Mouse (Mus musculus): ENCODE measurements around the gene Mcoln3. TPM values are rescaled to one million over a fixed set of nuclear protein-coding genes. Genes with fewer than 3 reads are reported as not detected.

Mcoln3 gene
- polyA plus RNA-seq, 1 experiment from 2014 or later = 137 TPM

DNA sequence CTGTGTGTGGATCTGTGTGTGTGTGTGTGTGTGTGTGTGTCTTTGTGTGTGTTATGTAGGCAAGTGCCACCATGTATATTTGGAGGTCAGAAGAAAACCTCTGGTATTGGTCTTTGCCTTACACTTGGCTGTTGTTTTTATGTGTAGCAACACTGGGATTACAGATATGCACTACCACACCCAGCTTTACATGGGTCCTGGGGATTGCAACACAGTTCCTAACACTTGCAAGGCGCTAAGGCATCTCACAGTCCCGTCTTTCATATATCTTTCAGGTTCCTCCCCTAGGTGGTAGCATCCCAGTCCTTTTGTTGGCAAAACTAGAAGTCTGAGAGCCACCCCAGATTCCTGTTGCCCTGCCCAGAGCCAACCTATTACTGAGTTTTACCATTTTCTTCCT, 8.3 kb upstream of the Mcoln3 start:
- H3K27ac ChIP-seq (ENCODE audit: low read depth, low read length) = no peak overlapping the region
- no peak for TF ChIP-seq CTCF (IDR thresholded peaks at IDR 0.05; ENCODE audit: low read depth)
- H3K9me3 ChIP-seq (ENCODE audit: control insufficient read depth) = 0 out of 2 replicates have a peak, but pooled peaks cover 5% of the 10 kb centered on the region

DNA sequence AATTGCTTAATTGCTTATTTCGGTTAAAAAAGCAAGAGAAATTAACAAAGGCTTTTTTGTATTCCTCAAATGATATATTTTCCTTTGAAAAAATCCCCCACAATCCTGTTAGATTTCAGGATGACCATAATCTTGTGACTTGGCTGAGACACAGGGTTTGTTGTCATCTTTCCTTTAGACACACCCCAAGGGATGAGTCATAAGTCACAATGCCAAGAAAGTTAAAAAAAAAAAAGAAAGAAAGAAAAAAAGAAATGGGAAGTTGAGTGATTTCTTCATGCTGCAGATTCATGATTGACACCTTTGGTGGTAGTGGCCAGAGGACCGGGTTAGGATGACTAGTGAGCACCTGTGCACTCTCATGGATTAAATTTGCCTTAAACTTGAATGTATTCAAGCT, 6.9 kb upstream of the Mcoln3 start:
- H3K4me2 ChIP-seq (replicated peaks; ENCODE audit: low read depth) = no peak overlapping the region
- TF ChIP-seq CTCF (IDR thresholded peaks at IDR 0.05; ENCODE audit: low read depth) = no peak
- WGBS = 74% methylated on average over 2 of the region's 2 CpGs
- H3K27me3 ChIP-seq (replicated peaks; ENCODE audit: control insufficient read depth, insufficient read depth, low read length) = 0 out of 2 replicates have a peak, but pooled peaks cover 7% of the 10 kb centered on the region
- H3K9me3 ChIP-seq (ENCODE audit: control insufficient read depth) = no peaks in the 10 kb centered on the region
- H3K4me3 ChIP-seq (ENCODE audit: low read depth, low read length) = no peak overlapping the region
- ATAC-seq = no peak
- no peak overlapping the region for H3K9ac ChIP-seq (ENCODE audit: low read depth, low read length)
- H3K36me3 ChIP-seq (ENCODE audit: control insufficient read depth, insufficient read depth) = no peaks in the 10 kb centered on the region
- H3K27ac ChIP-seq (ENCODE audit: low read depth, low read length) = no peak overlapping the region
- H3K4me1 ChIP-seq (replicated peaks; ENCODE audit: control insufficient read depth, insufficient read depth, low read length) = 0 out of 2 replicates have a peak, but pooled peaks cover 2% of the 10 kb centered on the region

More for the DNA sequence above, 8.3 kb upstream of the Mcoln3 start:
- Histone ChIP-seq H3K9ac (ENCODE audit: low read depth, low read length) (no peak overlapping the region), H3K4me1 (replicated peaks; ENCODE audit: control insufficient read depth, insufficient read depth, low read length) (0 out of 2 replicates have a peak, but pooled peaks cover 2% of the 10 kb centered on the region), H3K36me3 (ENCODE audit: control insufficient read depth, insufficient read depth) (no peaks in the 10 kb centered on the region), H3K27me3 (replicated peaks; ENCODE audit: control insufficient read depth, insufficient read depth, low read length) (0 out of 2 replicates have a peak, but pooled peaks cover 7% of the 10 kb centered on the region), H3K4me2 (replicated peaks; ENCODE audit: low read depth) (no peak overlapping the region), H3K4me3 (ENCODE audit: low read depth, low read length) (no peak overlapping the region)
- ATAC-seq = no peak
- 58% methylated on average over 2 of the region's 2 CpGs for WGBS

DNA sequence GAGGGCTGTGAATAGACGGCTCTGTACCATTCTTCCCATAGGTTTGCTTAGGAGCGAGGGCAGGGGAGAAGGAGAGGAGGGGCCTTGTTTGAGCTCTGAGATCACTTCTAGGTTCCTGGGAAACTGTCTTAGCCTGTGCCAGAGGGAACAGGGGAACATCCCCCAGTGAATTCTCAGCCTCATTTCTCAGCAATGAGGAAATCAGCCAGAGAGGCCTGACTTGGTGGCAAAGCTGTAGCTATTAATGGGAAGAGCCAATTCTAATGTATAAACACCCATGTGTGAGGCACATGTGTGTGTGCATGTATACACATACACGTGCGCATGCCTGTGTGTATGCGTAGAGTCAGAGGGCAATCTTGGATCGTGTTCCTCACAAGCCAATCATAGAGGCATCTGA, 6.3 kb upstream of the Mcoln3 start:
- TF ChIP-seq CTCF (IDR thresholded peaks at IDR 0.05; ENCODE audit: low read depth) = no peak
- 0 out of 2 replicates have a peak, but pooled peaks cover 2% of the 10 kb centered on the region for H3K4me1 ChIP-seq (replicated peaks; ENCODE audit: control insufficient read depth, insufficient read depth, low read length)
- no peak overlapping the region for H3K27ac ChIP-seq (ENCODE audit: low read depth, low read length)
- H3K9ac ChIP-seq (ENCODE audit: low read depth, low read length) = no peak overlapping the region
- H3K9me3 ChIP-seq (ENCODE audit: control insufficient read depth) = no peaks in the 10 kb centered on the region
- WGBS = 71% methylated on average over 6 of the region's 6 CpGs
- no peaks in the 10 kb centered on the region for H3K36me3 ChIP-seq (ENCODE audit: control insufficient read depth, insufficient read depth)
- no peak for ATAC-seq
- no peak overlapping the region for H3K4me2 ChIP-seq (replicated peaks; ENCODE audit: low read depth)
- H3K4me3 ChIP-seq (ENCODE audit: low read depth, low read length) = no peak overlapping the region
- 0 out of 2 replicates have a peak, but pooled peaks cover 7% of the 10 kb centered on the region for H3K27me3 ChIP-seq (replicated peaks; ENCODE audit: control insufficient read depth, insufficient read depth, low read length)

DNA sequence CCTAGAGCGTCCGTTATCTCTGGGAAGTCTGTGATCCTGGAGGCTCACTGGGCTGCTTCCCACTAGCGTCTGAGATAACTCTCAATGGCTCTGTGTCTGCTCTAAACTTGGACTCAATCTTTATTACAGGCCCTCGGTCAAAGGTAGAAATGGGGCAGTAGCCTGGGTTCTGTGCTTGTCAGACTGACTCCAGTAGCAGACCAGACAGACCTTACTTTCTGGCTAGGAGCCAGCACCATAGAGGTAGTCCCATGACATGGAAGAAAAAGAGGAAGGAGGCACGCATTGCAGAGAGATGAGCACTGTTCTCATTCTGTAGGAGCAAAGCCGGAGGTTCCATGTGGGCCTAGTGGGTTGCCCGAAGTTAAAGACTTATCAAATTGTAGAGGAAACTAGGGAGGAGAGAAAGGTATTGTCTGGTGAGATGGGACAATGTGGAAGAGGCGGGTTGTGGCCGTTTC, 777 bp downstream of the Mcoln3 start:
- no peaks in the 10 kb centered on the region for H3K9me3 ChIP-seq (ENCODE audit: control insufficient read depth)
- no peak for TF ChIP-seq CTCF (IDR thresholded peaks at IDR 0.05; ENCODE audit: low read depth)
- 35% methylated on average over 9 of the region's 9 CpGs for WGBS
- H3K9ac ChIP-seq (ENCODE audit: low read depth, low read length) = peak overlapping the region; percentile 60
- H3K27ac ChIP-seq (ENCODE audit: low read depth, low read length) = peak overlapping the region; percentile 86
- peak overlapping the region; percentile 69 for H3K4me2 ChIP-seq (replicated peaks; ENCODE audit: low read depth)
- H3K36me3 ChIP-seq (ENCODE audit: control insufficient read depth, insufficient read depth) = no peaks in the 10 kb centered on the region
- 0 out of 2 replicates have a peak, but pooled peaks cover 2% of the 10 kb centered on the region for H3K4me1 ChIP-seq (replicated peaks; ENCODE audit: control insufficient read depth, insufficient read depth, low read length)
- H3K4me3 ChIP-seq (ENCODE audit: low read depth, low read length) = peak overlapping the region; percentile 44
- no peaks in the 10 kb centered on the region; the same call in 1 of the 2 replicates for H3K27me3 ChIP-seq (replicated peaks; ENCODE audit: control insufficient read depth, insufficient read depth, low read length)
- ATAC-seq = peak; percentile 82

DNA sequence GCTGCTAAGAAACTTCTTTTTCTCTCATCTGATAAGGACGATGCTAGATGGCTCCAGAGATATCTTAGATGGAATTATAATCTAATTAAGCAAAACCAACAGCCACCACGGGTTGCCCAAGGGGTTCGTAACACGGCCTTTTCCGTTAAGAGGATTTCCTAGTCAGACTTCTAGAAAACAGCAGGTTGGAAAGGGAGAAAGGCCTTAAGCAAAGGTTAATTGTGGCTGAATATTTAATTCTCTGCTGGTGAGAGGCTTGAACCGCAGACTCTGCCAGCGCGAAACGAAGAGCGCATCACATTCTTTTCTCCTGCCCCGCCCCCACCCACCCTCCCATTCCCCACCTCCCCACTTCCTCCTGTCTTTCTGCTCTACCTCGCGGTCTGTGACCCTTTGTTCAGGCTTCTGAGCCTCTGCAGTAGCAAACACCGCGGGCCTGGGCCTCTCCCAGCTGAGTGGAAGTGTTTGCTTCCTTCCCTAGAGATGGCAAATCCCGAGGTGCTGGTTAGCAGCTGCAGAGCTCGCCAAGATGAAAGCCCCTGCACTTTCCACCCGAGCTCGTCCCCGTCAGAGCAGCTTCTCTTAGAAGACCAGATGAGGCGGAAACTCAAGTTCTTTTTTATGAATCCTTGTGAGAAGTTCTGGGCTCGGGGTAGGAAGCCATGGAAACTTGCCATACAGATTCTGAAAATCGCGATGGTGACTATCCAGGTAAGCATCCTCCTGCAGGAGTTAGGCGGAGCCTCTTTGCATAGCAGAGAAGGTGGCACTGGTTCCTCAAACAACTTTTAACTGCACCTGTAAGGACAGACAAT, 4.3 kb downstream of the Mcoln3 start:
- Histone ChIP-seq H3K9ac (ENCODE audit: low read depth, low read length) (no peak overlapping the region; the same call in 1 of the 2 replicates), H3K4me3 (ENCODE audit: low read depth, low read length) (no peak overlapping the region), H3K27me3 (replicated peaks; ENCODE audit: control insufficient read depth, insufficient read depth, low read length) (no peaks in the 10 kb centered on the region; the same call in 1 of the 2 replicates), H3K27ac (ENCODE audit: low read depth, low read length) (no peak overlapping the region), H3K4me2 (replicated peaks; ENCODE audit: low read depth) (peak overlapping the region; percentile 33), H3K36me3 (ENCODE audit: control insufficient read depth, insufficient read depth) (no peaks in the 10 kb centered on the region), H3K4me1 (replicated peaks; ENCODE audit: control insufficient read depth, insufficient read depth, low read length) (no peaks in the 10 kb centered on the region), H3K9me3 (ENCODE audit: control insufficient read depth) (no peaks in the 10 kb centered on the region)
- WGBS = 19% methylated on average over 25 of the region's 25 CpGs
- no peak for ATAC-seq
- no peak for TF ChIP-seq CTCF (IDR thresholded peaks at IDR 0.05; ENCODE audit: low read depth)

DNA sequence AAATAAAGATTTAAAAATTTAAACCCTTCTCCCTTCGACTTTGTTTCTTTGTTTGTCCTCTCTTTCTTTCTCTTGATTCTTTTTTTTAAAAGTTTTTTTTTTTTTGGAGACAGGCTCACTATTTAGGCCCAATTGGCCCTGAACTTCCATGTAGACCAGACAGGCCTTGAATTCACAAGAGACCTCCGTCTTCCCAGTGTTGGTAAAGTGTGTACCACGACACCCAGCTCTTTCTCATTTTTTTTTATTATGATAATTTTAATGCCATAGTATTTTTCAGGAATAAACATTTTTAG, 4.8 kb downstream of the Mcoln3 start:
- 67% methylated on average over 3 of the region's 3 CpGs for WGBS
- no peak for TF ChIP-seq CTCF (IDR thresholded peaks at IDR 0.05; ENCODE audit: low read depth)
- Histone ChIP-seq H3K9ac (ENCODE audit: low read depth, low read length) (no peak overlapping the region), H3K9me3 (ENCODE audit: control insufficient read depth) (no peaks in the 10 kb centered on the region), H3K36me3 (ENCODE audit: control insufficient read depth, insufficient read depth) (no peaks in the 10 kb centered on the region), H3K4me2 (replicated peaks; ENCODE audit: low read depth) (no peak overlapping the region), H3K4me1 (replicated peaks; ENCODE audit: control insufficient read depth, insufficient read depth, low read length) (no peaks in the 10 kb centered on the region), H3K4me3 (ENCODE audit: low read depth, low read length) (no peak overlapping the region), H3K27ac (ENCODE audit: low read depth, low read length) (no peak overlapping the region), H3K27me3 (replicated peaks; ENCODE audit: control insufficient read depth, insufficient read depth, low read length) (no peaks in the 10 kb centered on the region; the same call in 1 of the 2 replicates)
- ATAC-seq = no peak
